Mouse (Mus musculus) embryonic stem cell, embryonic (primary cell): ENCODE results near the gene Hoxd8.

Experiments
- CTCF ChIA-PET, 4 experiments: fragments of 300-600 bp in 2 of 4; fragments of 350-600 bp in 2 of 4; sonication (Branson Sonifier 250); formaldehyde crosslinking; loops; one replicate each; lab custom pipeline; 2022; ENCODE audit warnings: inconsistent platforms in 2 of 4; lab: Charles Lee
- POLR2A ChIA-PET, 4 experiments: fragments of 300-600 bp in 2 of 4; fragments of 350-600 bp in 2 of 4; sonication (Branson Sonifier 250); formaldehyde crosslinking; loops; one replicate each; lab custom pipeline; 2022; ENCODE audit warnings: antibody characterized with exemption in 4 of 4, inconsistent platforms in 1 of 4; lab: Charles Lee

The Hoxd8 gene

GRCm38 (mm10) chr2:74739869-74740268 is 35.5 kb downstream of the Hoxd8 start:
- POLR2A ChIA-PET = interaction anchor here in 1 of 4 experiments (0.6 to 0.7 kb wide), 2 partner anchors 10 to 50 kb away, joined by 3 to 6 read pairs; no protein-coding TSS in a partner anchor
- CTCF ChIA-PET = interaction anchor here in 1 of 4 experiments (1.8 kb wide), 1 partner anchor 24 kb away, joined by 8 read pairs; no protein-coding TSS in a partner anchor

DNA sequence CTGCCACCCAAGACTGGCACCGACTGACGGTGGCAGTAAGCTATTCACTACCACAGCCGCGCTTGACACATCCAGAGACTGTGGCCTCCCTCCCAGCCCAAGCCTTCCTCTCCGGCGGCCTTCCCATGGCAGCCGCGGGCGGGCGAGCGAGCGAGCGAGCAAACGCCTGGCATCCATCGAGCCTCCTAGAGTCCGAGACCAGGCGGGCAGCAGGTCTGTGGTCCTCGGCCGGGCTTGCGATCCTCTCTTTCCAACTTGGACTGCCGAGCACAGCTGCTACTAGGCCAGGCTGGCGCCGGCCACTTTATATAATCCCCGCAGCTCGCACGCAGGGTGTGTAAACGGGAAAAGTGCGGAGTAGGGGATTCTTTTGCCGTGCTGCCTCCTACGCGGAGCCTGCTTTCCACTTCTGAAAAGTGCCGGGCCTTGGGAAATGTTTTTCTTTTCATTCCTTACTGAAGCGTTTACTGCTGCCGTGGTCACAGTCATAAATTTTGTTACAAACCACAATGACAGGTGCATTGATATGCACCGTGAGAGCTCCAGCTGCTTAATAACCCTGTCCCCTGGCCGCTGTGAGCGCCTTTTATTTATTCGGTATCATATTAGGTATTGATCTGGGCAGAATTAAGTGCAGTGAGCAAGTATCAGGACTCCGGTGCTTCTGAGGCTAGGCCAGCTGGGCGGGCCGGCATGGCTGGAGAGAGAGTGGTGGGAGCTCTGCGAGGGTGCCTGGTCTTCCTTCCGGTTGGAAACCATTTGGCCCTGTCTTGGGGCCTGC is 36.1 kb downstream of the Hoxd8 start:
- POLR2A ChIA-PET = interaction anchor here in 1 of 4 experiments (0.6 to 0.7 kb wide), 2 partner anchors 11 to 49 kb away, joined by 3 to 6 read pairs; no protein-coding TSS in a partner anchor
- CTCF ChIA-PET = no interaction called here

- POLR2A ChIA-PET = interaction anchor here in 1 of 4 experiments (0.5 kb wide), 1 partner anchor 252 kb away, joined by 3 read pairs; no protein-coding TSS in a partner anchor
- CTCF ChIA-PET = no interaction called here
These were observed 37.0 kb downstream of the Hoxd8 start for GRCm38 (mm10) chr2:74741252-74741978.

GRCm38 (mm10) chr2:74741979-74742277 is 37.5 kb downstream of the Hoxd8 start:
- ChIA-PET POLR2A (interaction anchor here in 1 of 4 experiments (0.5 kb wide), 1 partner anchor 252 kb away, joined by 3 read pairs; no protein-coding TSS in a partner anchor), CTCF (no interaction called here)

DNA sequence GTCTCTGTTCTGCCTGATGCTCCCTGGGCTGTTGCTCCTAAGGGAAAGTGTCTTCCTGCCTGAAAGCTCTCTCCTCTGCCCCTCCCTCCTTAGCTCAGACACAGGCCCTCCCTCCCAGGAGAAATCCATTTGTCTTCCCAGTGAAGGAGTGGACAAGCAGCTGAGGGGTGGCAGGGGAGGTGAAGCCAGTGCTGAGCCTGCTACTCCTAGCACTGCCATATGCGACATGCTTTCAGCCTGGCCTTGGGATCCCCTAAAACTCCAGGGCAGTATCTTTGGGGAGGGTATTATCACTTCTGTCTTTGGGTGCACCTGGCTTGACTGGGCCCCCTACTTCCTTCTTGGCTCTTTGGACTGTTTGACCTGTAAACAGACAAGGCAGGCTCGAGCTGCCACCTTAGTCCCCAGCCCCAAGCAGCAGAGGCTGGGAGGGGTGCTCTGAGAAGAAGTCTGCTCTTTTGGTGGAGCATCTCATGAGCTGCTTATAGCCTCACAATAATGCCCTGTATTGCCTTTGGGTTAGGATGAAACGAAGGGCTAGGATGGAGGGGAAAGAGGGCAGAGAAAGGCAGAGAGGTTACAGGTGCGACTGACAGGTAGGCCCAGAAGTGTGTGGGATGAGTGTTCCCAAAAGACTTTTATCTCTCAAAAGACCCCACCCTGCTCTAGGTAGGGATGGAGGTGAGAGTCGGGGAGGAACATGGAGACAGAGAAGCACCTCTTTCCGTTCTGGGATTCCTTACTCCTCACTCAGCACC is 41.3 kb downstream of the Hoxd8 start:
- ChIA-PET POLR2A (interaction anchor here in 3 of 4 experiments (0.6 to 1.4 kb wide), 4 partner anchors 10 to 802 kb away, joined by 3 to 4 read pairs (median 4); no protein-coding TSS in a partner anchor), CTCF (interaction anchor here in 1 of 4 experiments (1.1 kb wide), 1 partner anchor 218 kb away, joined by 3 read pairs; no protein-coding TSS in a partner anchor)

GRCm38 (mm10) chr2:74746298-74746921 is 42.0 kb downstream of the Hoxd8 start:
- ChIA-PET POLR2A (interaction anchor here in 2 of 4 experiments (0.6 to 1.4 kb wide), 3 partner anchors 11 to 802 kb away, joined by 3 to 4 read pairs (median 4); no protein-coding TSS in a partner anchor), CTCF (interaction anchor here in 2 of 4 experiments (0.5 to 0.7 kb wide), 2 partner anchors 329 to 1475 kb away, joined by 3 read pairs; partner anchors contain the start of gene Sp9 (in 1 of the 2))

DNA sequence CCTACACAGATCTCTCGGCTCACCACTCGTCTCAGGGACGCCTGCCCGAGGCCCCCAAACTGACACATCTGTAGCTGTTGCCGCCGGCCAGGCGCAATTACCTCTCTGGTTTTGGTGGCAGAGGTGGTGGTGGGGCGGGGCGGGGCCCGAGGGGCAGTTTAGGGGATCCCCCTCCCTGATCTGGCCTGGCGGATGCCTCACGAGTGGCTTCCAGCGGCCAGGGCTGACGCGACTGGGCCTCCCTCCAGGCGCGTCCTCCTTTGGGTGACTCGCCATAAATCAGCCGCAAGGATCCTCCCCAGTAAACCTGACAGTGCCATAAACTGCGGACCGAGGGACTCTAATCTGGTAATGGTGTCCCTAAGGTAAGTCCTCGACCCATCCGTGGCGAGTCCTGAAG is 42.6 kb downstream of the Hoxd8 start:
- ChIA-PET POLR2A (no interaction called here), CTCF (interaction anchor here in 1 of 4 experiments (0.5 to 0.7 kb wide), 2 partner anchors 244 to 330 kb away, joined by 3 read pairs; no protein-coding TSS in a partner anchor)

GRCm38 (mm10) chr2:74747661-74748141 is 43.3 kb downstream of the Hoxd8 start:
- POLR2A ChIA-PET = no interaction called here
- CTCF ChIA-PET = no interaction called here

GRCm38 (mm10) chr2:74748436-74748995 is 44.1 kb downstream of the Hoxd8 start:
- POLR2A ChIA-PET = interaction anchor here in 2 of 4 experiments (1.0 to 1.2 kb wide), 2 partner anchors 13 to 21 kb away, joined by 3 to 4 read pairs; no protein-coding TSS in a partner anchor
- CTCF ChIA-PET = interaction anchor here in 1 of 4 experiments (0.6 kb wide), 1 partner anchor 76 kb away, joined by 3 read pairs; no protein-coding TSS in a partner anchor

GRCm38 (mm10) chr2:74749337-74750121 is 45.1 kb downstream of the Hoxd8 start:
- CTCF ChIA-PET = interaction anchor here in 1 of 4 experiments (0.6 kb wide), 1 partner anchor 77 kb away, joined by 3 read pairs; no protein-coding TSS in a partner anchor
- POLR2A ChIA-PET = interaction anchor here in 2 of 4 experiments (1.0 to 1.2 kb wide), 2 partner anchors 12 to 22 kb away, joined by 3 to 4 read pairs; no protein-coding TSS in a partner anchor

DNA sequence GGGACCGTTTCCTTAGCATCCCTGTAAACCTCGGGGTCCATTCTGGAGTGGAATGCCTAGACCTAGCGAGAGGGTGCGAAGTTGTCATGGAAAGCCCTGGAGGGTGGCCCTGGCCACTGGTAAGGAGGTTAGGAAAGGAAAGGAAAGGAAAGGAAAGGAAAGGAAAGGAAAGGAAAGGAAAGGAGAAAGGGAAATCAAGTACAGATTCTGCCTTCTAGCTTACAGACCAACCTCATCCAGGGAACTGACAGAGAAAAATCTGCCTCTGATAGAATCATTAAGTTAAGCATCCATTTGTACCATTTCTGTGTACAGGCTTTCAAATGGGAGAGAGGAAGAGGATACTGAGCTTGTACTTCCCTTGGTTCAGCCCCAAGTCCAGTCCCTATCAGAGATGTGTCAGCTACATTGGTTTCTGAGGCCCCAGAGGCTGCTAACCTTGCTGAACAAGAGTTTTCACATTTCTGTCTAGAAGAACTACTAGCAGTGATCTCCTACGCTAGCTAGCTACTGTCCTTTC is 46.4 kb downstream of the Hoxd8 start:
- CTCF ChIA-PET = interaction anchor here in 1 of 4 experiments (0.6 kb wide), 1 partner anchor 70 kb away, joined by 5 read pairs; no protein-coding TSS in a partner anchor
- POLR2A ChIA-PET = no interaction called here

GRCm38 (mm10) chr2:74751861-74752260 is 47.4 kb downstream of the Hoxd8 start:
- CTCF ChIA-PET = no interaction called here
- POLR2A ChIA-PET = no interaction called here

DNA sequence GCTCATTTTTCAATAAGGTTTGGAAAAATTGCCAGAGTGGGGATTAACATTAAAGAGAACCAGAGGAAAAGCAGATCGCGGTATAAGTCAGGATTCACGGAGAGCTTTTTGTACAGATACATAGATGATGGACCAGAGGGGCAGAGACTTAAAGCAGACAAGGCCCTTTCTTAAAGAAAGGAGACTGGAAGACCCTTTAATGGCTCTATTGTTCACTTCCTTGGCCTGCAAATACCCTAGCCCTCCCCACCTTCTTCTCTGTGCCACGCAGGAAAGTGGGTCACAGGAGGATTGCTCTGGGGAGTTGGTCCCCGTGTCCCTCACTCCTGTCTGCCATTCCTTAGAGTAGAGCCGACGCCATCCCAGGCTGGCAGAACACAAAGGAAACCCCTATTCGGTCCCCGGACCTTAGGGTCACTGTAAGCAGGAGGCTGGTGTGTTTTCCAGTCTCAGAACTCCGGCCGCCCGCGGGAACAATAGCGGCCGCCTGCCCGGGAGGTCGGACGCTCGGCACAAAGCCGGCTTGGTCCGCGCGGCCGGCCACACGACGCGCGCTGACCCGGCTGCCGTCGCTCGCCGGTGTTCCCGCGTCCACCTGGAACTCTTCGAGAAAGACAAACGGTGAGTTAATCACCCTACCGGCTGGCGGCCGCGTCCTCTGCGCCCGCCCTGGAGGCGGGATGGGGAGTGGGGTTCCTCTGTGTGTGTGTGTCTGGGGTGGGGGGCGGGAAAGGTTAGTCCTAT is 48.2 kb downstream of the Hoxd8 start:
- CTCF ChIA-PET = no interaction called here

GRCm38 (mm10) chr2:74753175-74753523 is 48.7 kb downstream of the Hoxd8 start:
- ChIA-PET POLR2A (interaction anchor here in 2 of 4 experiments (1.2 to 1.4 kb wide), 2 partner anchors 9 to 23 kb away, joined by 3 to 4 read pairs; partner anchors contain the start of gene Hoxd1 (in 1 of the 2)), CTCF (interaction anchor here in 1 of 4 experiments (0.6 kb wide), 1 partner anchor 237 kb away, joined by 4 read pairs; no protein-coding TSS in a partner anchor)

More for the DNA sequence above, 48.2 kb downstream of the Hoxd8 start:
- POLR2A ChIA-PET = interaction anchor here in 1 of 4 experiments (1.4 kb wide), 1 partner anchor 10 kb away, joined by 4 read pairs; the partner anchor contains the start of gene Hoxd1

GRCm38 (mm10) chr2:74753711-74754110 is 49.3 kb downstream of the Hoxd8 start:
- POLR2A ChIA-PET = interaction anchor here in 2 of 4 experiments (0.9 to 1.4 kb wide), 3 partner anchors 9 to 73 kb away, joined by 3 to 4 read pairs (median 3); partner anchors contain the start of gene Hoxd1 (in 1 of the 2)
- CTCF ChIA-PET = interaction anchor here in 1 of 4 experiments (0.6 kb wide), 1 partner anchor 236 kb away, joined by 4 read pairs; no protein-coding TSS in a partner anchor
